Mouse (Mus musculus) T-helper 2 cell (primary cell): ENCODE results near the gene Abca8a.

Experiments used
- in situ Hi-C: fragments of 300-600 bp; cut with MboI, MseI; formaldehyde crosslinking; loops from one replicate; pipeline ENCODE4 v1.15.1; 2025; ENCODE audit warnings: high pct_unique_total_duplicates

The Abca8a gene

DNA sequence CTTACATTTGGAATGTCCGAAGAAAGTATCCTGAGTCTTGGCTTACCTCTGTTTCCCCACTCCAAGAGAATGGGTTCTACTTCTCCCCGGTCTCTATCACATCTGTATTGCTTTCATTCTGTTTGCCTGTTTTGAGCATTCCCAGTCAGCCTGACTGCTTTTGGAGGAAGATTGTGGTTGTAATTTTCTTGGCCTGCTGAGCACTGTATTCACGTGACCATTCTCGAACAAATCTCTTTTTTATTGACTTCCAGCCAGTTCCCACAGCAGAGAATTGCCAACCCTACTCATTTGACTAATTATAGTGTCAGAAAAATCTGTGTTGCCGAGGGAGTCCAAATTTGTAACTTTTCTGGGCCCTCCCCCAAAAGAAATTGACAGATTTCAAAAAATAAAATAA lies at the start of gene Abca8a:
Abca8a (minus strand) TSS at position 121 of the 400 bp plus-strand sequence.
- in situ Hi-C loops = no loop called here

DNA sequence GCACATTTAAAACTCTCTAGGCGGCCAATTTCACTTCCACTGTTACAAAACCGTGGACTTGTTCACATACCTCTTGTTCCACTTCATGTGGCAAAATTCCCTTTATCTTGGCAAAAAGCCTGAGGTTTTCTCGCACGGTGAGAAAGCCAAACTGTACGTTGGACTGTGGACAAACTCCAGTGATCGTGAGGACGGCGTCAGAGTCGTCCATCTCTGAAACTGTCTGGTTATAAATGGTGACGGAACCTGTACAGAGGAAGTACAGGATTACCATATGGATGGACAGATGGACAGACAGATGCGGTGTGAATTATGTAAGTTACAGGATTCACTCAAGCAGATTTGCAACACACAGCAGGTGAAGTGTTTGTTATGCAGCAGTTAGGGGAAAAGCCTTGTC lies 49.6 kb upstream of the Abca8a start:
- in situ Hi-C loops = loop anchor here (10.0 kb wide), 1 partner anchor 1081 kb away; no protein-coding TSS in a partner anchor

DNA sequence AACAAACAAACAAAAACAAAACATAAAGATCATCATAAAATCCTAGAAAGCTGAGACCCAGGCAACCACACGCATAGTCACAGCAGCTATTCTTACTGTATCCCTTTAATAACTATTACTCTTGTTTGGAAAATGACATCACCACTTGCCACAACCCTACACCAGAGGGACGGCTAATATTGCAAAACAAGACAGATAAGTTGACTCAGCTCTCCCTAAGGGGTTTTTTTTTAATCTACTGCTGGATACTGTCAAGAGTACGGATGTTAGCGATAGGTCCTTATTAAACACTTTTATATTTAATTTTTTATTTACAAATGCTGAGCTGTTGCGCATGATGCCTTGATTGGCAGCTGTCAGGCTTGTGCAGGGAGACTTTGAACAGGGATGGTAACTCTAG lies 35.0 kb upstream of the Abca8a start:
- in situ Hi-C loops = no loop called here

DNA sequence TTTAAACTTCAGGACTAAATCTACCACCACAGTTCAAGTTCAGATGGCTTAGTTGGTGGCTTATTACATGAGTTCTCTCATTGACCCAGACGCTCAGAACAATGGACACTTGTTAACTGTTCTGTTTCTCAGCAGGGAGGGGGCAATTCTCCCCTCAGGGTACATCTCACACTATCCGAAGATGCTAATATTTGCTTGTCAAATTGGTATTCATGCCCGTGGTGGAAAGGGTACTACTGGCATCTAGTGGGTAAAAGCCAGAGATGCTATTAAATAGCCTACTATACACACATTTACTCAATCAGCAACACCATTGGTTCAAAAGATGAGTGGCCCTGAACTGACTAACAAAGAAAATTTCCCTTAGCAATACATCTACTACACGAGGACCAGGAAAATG lies 15.4 kb upstream of the Abca8a start:
- in situ Hi-C loops = no loop called here

DNA sequence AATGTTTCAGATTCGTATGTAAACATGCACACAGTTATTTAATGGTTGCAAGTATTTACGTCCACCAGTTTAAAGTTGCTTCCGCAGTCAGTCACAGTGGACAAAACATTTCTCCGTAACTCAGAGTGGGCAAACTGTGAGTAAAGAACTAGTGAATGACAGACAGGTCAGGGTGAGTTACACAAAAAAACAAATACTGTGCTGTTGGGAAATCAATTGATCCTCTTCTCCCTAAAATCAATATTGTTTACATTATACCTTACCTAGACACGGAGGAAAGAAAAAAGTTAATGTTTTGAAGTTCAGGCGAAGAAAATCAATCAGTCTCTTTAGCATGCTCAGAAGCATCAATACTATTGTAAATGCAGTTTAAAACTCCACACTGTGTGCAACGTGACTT lies 5.7 kb upstream of the Abca8a start:
- in situ Hi-C loops = no loop called here

DNA sequence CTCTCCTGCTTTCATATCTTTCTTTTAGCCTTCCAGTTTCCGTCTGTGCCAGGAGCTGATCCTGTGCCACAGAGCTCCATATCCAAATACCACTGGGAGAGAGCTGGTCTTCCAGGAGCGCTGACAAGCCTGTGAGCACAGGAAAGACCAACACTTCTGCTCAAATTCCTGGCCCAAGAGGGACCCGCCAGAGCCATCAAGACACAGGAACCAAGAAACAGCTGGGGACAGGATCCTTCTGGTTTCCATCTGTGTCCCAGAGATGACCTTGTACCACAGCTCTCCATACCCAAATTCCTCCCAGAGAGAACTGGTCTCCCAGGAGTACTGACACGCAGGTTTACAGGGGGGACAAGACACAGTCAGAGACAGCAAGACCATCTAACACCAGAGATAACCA lies 3.1 kb upstream of the Abca8a start:
- in situ Hi-C loops = no loop called here

DNA sequence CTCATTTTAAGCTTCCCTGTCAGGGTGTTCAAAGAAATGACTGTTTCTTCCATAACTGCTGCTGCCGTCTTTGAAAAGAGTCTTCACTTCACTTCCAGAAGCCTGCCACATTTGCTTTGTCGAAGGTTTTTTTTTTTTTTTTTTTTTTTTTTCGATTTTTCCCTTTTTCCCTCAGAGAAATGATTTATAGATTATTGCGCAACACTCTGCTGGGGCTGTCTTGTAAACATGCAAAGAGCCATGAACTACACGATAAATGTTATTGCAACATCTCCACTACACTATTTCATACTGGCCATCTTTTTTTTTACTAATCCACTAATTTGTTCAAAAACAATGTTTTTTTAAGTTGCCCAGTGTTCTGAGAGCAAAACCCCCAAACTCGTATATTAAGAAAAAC lies 1.7 kb upstream of the Abca8a start:
- in situ Hi-C loops = no loop called here

DNA sequence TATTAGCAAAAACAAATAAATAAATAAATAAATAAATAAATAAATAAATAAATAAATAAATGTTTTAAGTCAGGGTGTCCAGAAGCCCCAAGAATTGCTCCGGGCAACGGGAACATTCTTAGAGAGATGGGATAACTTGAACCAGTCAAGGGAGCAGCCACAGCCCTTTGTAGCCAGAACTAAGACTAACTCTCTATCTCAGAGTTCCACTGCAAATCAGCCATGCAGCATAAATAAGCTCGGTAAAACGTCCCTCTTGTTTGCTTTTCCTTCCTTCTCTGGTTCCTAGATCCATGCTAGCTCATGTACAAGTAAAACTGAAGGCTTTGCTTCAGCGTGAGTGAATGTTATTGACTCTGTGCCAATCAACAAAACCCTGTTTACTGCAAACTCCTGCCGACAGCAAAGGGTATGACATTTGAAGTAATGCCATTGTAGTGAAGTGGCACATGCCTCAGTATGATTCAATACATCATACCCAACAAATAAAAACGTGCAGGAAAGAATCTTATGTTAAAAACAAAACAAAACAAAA lies 865 bp downstream of the Abca8a start:
- in situ Hi-C loops = no loop called here

DNA sequence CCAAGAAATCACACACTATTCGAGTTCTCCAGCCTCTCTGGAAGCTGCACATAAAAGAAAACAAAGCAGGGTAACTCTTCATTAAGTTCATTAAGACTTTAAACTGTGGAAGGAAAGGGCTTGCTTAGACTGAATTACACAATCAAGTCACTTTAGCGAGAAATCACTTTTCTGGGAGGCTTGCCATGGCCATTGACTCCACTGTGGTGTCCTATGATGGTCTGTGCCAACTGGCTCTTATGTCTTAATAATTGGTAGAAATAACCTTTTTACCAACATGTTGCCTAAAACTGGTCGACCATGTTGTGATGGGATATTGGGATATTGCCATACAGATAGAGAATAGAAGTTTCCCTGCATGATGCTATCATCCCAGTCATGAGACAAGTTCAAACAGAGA lies 1.5 kb downstream of the Abca8a start:
- in situ Hi-C loops = no loop called here

DNA sequence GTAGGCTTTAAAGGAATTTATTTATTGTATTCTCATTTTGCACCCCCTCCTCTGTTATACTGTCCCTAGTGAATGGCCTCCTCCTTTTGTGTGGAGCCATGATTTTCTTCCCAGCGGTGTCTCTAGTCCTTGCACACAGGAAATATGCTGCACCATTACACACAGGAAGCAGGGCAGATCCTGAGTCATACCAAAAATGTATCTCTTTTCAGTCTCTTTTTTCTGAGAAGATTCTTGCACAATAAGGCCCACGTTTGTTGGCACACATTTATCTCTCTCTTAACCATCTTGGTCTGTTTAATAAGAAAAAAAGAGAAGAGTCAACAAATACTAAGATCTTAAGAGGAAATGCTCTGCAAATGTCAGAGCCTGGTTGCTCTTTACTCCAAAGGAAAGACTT lies 4.5 kb downstream of the Abca8a start:
- in situ Hi-C loops = no loop called here

DNA sequence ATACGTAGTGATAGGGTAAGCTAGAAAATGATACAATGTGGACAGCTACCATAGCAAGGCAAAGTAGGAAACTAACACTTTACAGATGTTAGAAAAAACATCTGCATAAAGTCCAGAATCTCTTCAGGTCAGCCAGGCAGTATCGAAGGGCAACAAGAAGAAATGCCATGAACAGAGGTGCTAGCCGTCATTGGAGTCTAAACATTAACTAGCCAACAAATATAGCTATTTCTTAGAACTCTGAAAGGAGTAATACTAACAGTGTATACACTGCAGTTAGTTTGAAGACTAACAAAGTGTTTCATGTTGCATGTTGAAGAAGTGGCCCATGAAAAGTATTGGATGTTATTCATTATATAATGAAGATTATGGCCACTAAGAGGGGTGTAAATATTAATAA lies 23.6 kb downstream of the Abca8a start:
- in situ Hi-C loops = loop anchor here (10.0 to 25.0 kb wide), 2 partner anchors 1240 to 1763 kb away; no protein-coding TSS in a partner anchor

DNA sequence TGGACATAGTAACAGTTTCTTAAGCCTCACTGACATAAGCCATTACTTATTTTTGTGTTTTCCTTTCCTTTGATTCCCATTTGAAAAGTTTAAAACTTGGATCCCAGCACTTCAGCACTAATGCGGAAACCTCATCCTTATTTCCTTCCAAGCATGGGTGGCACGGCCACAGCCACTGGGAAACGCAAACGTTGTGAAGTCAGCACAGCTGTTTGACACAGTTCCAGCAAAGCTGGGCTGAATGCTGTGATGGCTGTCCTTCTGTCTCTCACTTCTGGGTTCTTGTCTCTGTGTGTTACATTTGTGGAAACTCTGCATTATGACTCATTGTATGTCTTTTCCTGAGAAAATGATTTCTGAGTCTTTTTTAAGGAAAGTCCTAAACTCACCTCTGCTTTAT lies 34.7 kb downstream of the Abca8a start:
- in situ Hi-C loops = loop anchor here (25.0 kb wide), 1 partner anchor 1251 kb away; no protein-coding TSS in a partner anchor

DNA sequence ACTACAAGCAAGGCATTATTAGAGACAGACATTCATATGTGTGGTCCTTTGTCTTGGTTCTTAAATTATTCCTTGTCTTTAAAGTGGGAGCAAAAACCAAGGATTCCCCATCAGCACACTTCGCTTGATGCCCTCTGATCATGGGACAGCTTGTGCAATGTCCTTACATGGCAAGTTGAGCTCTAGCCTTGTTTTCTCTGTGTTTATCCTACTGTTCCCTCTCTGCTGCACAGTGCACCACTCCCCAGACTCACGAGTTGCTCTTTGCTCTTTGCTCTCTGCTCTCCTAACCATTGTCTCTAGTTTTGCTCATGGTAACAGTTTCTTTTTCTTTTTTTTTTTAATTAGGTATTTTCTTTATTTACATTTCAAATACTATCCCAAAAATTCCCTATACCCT lies 35.7 kb downstream of the Abca8a start:
- in situ Hi-C loops = loop anchor here (25.0 kb wide), 1 partner anchor 1252 kb away; no protein-coding TSS in a partner anchor

DNA sequence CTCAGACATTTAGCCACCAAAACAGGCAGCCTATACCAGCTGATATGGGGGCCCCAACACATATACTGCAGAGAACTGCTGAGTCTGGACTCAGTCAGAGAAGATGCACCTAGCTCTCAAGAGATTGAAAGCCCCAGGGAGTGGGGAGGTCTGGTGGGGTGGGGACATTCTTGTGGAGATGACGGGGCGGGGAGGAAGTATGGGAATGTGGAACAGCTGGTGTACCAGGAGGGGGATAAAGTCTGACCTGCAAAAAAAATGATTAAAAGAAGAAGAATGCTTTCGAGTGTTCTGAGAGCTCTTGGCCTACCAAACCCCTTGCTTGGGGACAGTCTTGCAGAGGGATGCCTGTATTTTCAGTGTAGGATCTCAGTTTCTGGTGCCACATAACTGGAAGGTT lies 42.1 kb downstream of the Abca8a start:
- in situ Hi-C loops = loop anchor here (25.0 kb wide), 1 partner anchor 1259 kb away; no protein-coding TSS in a partner anchor

DNA sequence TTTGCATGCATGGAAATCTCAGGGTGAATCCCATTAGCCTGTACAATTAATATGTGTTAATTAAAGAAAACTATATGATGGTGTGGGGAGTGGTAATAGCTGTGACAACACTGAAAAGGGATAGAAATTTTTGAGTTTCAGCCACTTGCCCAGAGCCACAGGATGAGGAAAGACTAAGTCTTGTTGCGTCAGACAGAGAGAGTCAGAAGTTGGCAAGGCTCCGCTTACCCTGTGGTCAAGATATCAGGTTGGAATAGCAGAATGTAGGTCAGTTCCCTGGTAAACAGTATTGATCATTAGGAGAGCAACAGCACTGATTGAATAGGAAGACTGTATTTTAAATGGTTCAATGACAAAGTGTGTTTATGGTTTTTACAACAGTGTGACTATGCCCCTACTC lies 58.0 kb downstream of the Abca8a start:
- in situ Hi-C loops = no loop called here

DNA sequence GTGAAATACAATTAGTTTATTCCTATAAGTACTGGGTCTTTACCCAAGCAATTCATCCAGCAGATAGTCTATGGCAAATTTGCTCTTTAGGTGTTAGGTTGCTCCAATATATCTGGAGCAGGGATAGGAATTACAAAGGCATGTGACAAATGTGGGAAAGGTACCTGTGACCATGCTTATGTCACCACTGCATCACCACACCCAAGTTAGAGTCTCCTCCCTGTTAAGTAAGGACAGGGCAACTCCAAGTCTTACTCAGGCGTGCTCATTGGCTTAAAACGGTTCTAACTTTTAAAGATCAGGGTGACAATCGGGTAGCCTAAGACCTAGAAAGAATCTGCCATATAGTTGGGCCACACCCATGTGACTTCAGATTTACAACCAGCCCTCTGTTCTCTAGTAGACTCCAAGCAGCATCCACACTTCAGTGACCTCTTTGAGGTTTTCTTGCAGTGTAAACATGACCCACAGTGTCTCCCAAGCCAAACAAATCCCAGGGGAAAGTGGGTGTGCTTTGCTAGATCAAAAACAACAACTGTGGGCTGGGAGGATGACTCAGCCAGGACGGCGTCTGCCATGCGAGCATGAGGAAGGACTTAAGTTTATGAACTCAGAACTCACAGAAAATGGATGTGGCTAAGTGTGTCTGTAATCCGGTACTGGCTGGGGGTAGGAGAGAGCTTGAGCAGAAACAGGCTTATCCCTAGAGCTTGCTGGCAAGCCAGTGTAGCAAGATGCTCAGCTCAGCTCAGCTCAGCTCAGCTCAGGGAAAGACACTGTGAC lies 66.7 kb downstream of the Abca8a start:
- in situ Hi-C loops = loop anchor here (10.0 kb wide), 1 partner anchor 706 kb away; no protein-coding TSS in a partner anchor

DNA sequence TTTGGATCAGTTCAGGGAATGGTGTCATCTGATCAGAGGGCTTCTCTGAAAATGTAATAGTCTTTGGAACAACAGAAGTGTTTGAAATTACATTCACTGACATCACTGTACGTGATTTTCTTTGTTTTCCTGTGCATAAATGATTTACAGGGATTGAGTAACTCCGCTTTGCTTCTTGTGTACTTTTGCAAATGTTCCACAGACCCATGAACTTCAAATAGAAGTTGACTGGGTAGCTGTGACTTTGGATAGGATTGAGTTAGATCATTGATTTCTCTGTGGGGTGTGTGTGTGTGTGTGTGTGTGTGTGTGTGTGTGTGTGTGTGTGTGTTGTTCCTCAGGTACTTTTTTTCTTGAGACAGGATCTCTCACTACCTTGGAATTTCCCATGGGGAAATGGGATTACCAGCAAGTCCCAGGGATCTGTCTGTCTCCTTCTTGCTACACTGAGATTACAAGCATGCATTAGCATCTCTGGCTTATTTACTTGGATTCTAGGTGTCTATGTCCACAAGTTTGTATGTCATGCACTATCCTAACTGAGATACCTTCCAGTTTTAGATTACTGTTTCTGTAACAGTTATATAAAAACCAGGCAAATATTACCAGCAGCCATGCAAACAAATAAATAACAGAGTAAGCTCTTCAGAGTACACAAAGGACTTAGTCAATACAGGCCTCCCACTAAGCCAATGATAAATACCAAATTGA lies 84.8 kb downstream of the Abca8a start:
- in situ Hi-C loops = no loop called here

DNA sequence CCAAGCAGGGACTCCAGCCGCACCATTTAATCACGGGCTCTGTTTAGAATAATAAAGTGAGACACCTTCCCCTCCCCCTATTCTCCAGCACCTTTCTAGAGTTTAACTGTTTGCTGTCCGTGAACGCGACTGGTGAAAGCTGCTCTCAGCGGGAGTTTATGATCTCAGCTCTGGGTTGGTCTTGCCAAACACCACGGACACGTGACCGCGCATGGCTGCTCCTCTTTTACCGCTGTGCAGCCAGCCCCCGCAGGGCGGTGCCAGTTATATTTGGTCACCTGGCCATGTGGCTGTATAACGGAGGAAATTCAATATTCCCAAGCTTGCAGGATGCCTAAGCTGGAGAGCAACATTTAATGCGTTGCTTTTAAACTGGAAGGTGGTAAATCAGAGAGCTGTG lies 100.2 kb downstream of the Abca8a start, which contains the start of gene Abca8b:
Abca8b (minus strand) TSS at position 222 of the 400 bp plus-strand sequence.
- in situ Hi-C loops = no loop called here

DNA sequence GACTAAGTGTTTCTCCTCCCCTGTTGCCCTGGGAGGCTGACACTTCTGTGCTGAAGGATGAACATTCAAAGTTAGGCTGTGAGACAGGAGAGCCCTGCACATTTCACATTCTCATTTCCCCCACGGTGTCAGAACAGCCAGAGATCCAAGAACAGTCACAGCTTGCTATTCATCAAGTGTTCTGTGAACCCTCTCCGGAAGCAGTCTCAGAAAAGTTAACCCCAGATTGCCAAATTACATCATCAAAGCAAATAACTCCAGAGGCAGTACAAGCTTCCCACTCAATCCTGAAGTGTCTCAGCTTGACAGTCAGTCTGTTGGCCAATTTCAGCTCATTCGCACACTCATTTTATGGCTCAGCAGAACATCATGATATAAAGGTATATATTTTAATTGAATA lies 100.8 kb downstream of the Abca8a start:
- in situ Hi-C loops = no loop called here

DNA sequence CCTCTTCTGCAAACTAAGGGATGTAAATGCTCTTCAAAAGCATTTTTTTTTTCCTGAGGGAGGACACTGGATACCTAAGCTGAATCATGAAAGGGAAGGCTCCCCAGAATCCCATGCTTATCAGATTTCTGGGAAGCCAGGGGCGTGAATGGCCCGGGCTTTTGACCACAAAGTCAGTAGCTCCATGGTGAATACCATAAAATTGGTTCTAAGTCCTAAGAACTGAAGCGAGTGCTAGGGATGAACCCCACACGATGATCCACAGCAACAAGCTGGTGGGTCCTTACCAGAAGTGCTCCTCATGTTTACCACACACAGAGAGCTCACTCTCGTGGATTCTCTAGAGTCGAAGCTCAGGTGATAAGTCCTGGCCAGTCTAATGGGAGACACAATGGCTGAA lies 101.8 kb downstream of the Abca8a start:
- in situ Hi-C loops = no loop called here

DNA sequence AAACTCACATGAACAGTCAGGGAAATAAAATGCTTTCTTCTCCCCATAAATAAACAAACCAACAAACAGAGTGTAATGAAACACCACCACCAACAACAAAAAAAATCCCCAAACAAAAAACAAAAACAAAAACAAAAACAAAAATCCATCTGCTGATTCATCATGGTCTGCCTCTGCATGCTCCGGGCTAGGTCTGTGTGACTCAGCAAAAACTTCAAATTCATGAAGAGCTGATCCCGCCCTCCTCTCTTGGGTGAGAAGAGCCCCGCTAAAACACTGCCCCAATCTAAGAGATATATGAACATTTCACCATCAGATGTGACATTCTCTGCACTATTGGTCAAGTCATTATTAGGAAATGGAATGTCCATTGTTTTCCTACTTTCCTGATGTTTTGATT lies 104.5 kb downstream of the Abca8a start:
- in situ Hi-C loops = no loop called here

DNA sequence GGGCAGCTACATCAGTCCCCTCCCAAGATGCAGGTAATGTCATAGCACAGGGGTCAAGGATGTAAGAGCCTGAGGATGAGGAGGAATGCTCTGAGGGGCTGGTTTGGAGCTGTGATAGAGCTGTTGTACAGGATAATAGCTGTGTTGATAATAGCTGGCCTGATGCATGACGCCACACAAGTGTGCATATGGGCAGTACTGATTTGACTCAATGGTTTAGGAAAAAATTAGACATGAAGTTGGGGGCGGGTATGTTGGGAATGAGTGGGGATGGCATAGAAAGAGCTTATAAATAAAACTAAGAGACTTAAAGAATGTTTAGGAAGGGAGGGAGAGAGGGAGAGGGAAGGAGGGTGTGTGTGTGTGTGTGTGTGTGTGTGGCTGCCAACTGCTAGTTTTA lies 105.5 kb downstream of the Abca8a start:
- in situ Hi-C loops = no loop called here

DNA sequence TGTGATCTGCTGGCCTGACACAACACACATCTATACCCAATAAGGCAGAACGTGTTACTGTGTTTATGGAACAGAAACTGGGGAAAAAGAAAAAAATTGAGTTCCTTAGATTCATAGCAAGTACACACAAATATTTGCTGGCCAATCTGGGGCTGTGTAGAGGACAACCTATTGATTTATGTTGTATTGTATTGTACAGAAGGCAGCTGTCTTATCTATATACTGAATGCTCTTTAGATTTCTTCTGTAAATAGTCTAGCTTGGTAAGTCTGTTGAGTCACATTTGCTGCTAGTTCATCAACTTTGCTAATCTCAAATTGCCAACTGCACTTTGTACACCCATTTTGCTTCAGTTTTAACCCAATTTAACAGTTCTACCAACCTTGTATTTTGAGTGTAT lies 107.6 kb downstream of the Abca8a start:
- in situ Hi-C loops = no loop called here
